Mouse (Mus musculus): ENCODE results near the gene A4gnt. TPM values are rescaled to one million over a fixed set of nuclear protein-coding genes. Genes with fewer than 3 reads are reported as not detected.

Gene A4gnt
- total RNA-seq, 2 experiments from 2014 or later, result 0.21 TPM; not detected in 1

DNA sequence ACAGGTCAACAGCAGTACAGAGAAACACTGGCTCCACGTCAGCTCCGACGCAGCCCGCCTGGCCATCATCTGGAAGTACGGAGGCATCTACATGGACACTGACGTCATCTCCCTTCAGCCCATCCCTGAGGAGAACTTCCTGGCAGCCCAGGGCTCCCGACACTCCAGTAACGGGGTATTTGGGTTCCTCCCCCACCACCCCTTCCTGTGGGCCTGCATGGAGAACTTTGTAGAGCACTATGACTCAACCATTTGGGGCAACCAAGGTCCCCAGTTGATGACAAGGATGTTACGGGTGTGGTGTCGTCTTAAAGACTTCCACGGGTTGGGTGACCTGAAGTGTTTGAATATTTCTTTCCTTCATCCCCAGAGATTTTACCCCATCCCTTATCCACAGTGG, 7.9 kb downstream of the A4gnt start:
- no peak overlapping the region for H3K4me3 ChIP-seq
- intact Hi-C loops (cut with DNase I), result no loop called here
- DNase-seq (ENCODE audit: extremely low spot score in 1 of 2, low spot score in 2 of 2), result no peak
- H3K27ac ChIP-seq, result peak overlapping the region; percentile 9; the same call in 1 of the 2 replicates
- no peak for TF ChIP-seq CTCF (IDR thresholded peaks at IDR 0.05)

- TF ChIP-seq CTCF (IDR thresholded peaks at IDR 0.05), result no peak
- no peak overlapping the region for H3K27ac ChIP-seq
- no peak overlapping the region for H3K4me3 ChIP-seq
- DNase-seq (ENCODE audit: extremely low spot score in 1 of 2, low spot score in 2 of 2), result no peak
- intact Hi-C loops (cut with DNase I), result no loop called here
Measured at GRCm38 (mm10) chr9:99622034-99622433, 9.7 kb downstream of the A4gnt start.

GRCm38 (mm10) chr9:99622966-99623365, 10.7 kb downstream of the A4gnt start:
- Histone ChIP-seq H3K27ac (no peak overlapping the region), H3K4me3 (no peak overlapping the region)
- DNase-seq (ENCODE audit: extremely low spot score in 1 of 2, low spot score in 2 of 2), result no peak
- TF ChIP-seq CTCF (IDR thresholded peaks at IDR 0.05), result no peak
- intact Hi-C loops (cut with DNase I), result no loop called here

GRCm38 (mm10) chr9:99624117-99624516, 11.8 kb downstream of the A4gnt start:
- Histone ChIP-seq H3K27ac (no peak overlapping the region), H3K4me3 (no peak overlapping the region)
- intact Hi-C loops (cut with DNase I), result no loop called here
- DNase-seq (ENCODE audit: extremely low spot score in 1 of 2, low spot score in 2 of 2), result no peak
- TF ChIP-seq CTCF (IDR thresholded peaks at IDR 0.05), result no peak

DNA sequence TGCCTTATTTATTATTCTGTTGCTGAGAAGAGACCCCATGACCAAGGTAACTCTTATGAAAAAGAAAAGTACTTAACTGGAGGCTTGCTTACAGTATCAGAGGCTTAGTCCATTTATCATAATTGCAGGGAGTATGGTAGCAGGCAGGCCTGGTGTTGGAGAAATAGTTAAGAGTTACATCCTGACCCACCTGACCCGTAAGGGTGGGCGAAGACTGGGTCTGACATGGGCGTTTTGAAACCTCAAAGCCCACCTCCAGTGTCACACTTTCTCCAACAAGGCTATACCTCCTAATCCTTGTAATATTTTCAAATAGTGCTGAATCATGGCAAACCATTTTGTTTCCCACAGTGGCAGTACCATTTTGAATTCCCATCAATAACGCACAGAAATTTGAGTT, 16.3 kb downstream of the A4gnt start:
- Histone ChIP-seq H3K27ac (peak overlapping the region; percentile 99), H3K4me3 (no peak overlapping the region; the same call in 1 of the 2 replicates)
- no peak for TF ChIP-seq CTCF (IDR thresholded peaks at IDR 0.05)
- intact Hi-C loops (cut with DNase I), result loop anchor here (2.0 kb wide), 1 partner anchor 42 kb away; no protein-coding TSS in a partner anchor
- DNase-seq (ENCODE audit: extremely low spot score in 1 of 2, low spot score in 2 of 2), result no peak

GRCm38 (mm10) chr9:99629281-99630011, 17.1 kb downstream of the A4gnt start, which contains the start of gene Dzip1l:
Gene Dzip1l (plus strand): TSS chr9:99629496.
- peak; percentile 75 to 79 for DNase-seq (ENCODE audit: extremely low spot score in 1 of 2, low spot score in 2 of 2)
- intact Hi-C loops (cut with DNase I), result loop anchor here (2.0 kb wide), 1 partner anchor 43 kb away; no protein-coding TSS in a partner anchor
- H3K4me3 ChIP-seq, result peak within 1 kb of the TSS; percentile 80
- peak within 1 kb of the TSS; percentile 99 for H3K27ac ChIP-seq
- no peak for TF ChIP-seq CTCF (IDR thresholded peaks at IDR 0.05)

- intact Hi-C loops (cut with DNase I), result no loop called here
- DNase-seq (ENCODE audit: extremely low spot score in 1 of 2, low spot score in 2 of 2), result peak in 1 of 2 experiments; percentile 23
- no peak for TF ChIP-seq CTCF (IDR thresholded peaks at IDR 0.05)
- Histone ChIP-seq H3K27ac (peak overlapping the region; percentile 99), H3K4me3 (peak overlapping the region; percentile 80)
Measured at GRCm38 (mm10) chr9:99630071-99630470, 17.8 kb downstream of the A4gnt start.

- peak overlapping the region; percentile 99 for H3K27ac ChIP-seq
- peak overlapping the region; percentile 80 for H3K4me3 ChIP-seq
- DNase-seq (ENCODE audit: extremely low spot score in 1 of 2, low spot score in 2 of 2), result no peak
- no peak for TF ChIP-seq CTCF (IDR thresholded peaks at IDR 0.05)
- intact Hi-C loops (cut with DNase I), result no loop called here
Measured at GRCm38 (mm10) chr9:99630528-99631125, 18.3 kb downstream of the A4gnt start.

- DNase-seq (ENCODE audit: extremely low spot score in 1 of 2, low spot score in 2 of 2), result no peak
- TF ChIP-seq CTCF (IDR thresholded peaks at IDR 0.05), result no peak
- Histone ChIP-seq H3K27ac (peak overlapping the region; percentile 50), H3K4me3 (peak overlapping the region; percentile 9; the same call in 1 of the 2 replicates)
- intact Hi-C loops (cut with DNase I), result no loop called here
Measured at GRCm38 (mm10) chr9:99631781-99632180, 19.5 kb downstream of the A4gnt start.

GRCm38 (mm10) chr9:99632264-99632663, 20.0 kb downstream of the A4gnt start:
- no peak overlapping the region for H3K27ac ChIP-seq
- TF ChIP-seq CTCF (IDR thresholded peaks at IDR 0.05), result peak; percentile 9; the same call in 1 of the 2 replicates
- intact Hi-C loops (cut with DNase I), result no loop called here
- DNase-seq (ENCODE audit: extremely low spot score in 1 of 2, low spot score in 2 of 2), result no peak
- H3K4me3 ChIP-seq, result no peak overlapping the region; the same call in 1 of the 2 replicates

DNA sequence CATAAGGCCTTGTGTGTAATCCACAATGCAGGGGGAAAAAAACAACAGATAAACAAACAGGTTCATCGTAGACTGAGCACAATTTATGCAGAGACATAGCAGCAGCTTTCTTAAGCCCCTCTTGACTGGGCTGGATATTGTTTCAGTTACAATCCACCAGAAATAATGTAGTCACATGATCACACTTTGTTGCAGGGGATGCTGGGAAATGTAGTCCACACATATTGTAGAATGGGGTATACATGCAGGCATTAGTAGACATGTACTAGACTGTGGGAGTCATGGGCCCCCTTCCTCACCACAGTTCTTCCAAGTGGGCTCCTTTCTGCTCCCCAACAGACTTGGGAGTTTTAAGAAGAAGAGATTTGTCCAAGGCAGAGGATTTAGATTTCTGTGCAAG, 24.5 kb downstream of the A4gnt start:
- DNase-seq (ENCODE audit: extremely low spot score in 1 of 2, low spot score in 2 of 2), result no peak
- no peak overlapping the region for H3K4me3 ChIP-seq
- intact Hi-C loops (cut with DNase I), result no loop called here
- no peak for TF ChIP-seq CTCF (IDR thresholded peaks at IDR 0.05)
- no peak overlapping the region for H3K27ac ChIP-seq

DNA sequence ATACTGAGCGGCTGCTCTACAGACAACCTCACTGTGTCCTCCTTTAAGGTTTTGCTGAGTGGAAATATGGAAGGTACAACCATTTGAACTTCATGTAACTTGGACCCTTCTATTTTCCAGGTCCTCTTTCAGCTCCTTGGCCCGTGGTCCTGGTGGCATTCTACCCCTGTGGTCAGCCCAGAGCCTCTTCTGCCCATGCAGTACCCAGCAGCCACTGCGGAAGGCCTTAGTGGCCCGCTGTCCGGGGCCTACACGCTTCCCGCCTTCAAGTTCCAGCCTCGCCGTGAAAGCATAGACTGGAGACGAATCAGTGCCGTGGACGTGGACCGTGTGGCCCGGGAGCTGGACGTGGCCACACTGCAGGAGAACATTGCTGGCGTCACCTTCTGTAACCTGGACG, 24.9 kb downstream of the A4gnt start:
- intact Hi-C loops (cut with DNase I), result no loop called here
- no peak overlapping the region for H3K4me3 ChIP-seq
- no peak for DNase-seq (ENCODE audit: extremely low spot score in 1 of 2, low spot score in 2 of 2)
- no peak overlapping the region for H3K27ac ChIP-seq
- no peak for TF ChIP-seq CTCF (IDR thresholded peaks at IDR 0.05)
